Mouse (Mus musculus) midbrain, embryonic 16.5 days (tissue): Measurements from ENCODE around the gene Ccser1. TPM values are rescaled to one million over a fixed set of nuclear protein-coding genes. Genes with fewer than 3 reads are reported as not detected.

ENCODE experiments used
- ATAC-seq: fragments of 200-750 bp; cut with Nextera tagmentation; 2 replicates; pipeline ENCODE4 v1.8.0; 2017; ENCODE audit warnings: moderate TSS enrichment
- H3K27ac ChIP-seq: fragments of 300-500 bp; sonication (generic); 2 replicates; pipeline ENCODE4 v1.5.1; 2014; ENCODE audit warnings: mild to moderate bottlenecking, low read length, mixed read lengths
- H3K27me3 ChIP-seq: fragments of 300-500 bp; sonication (generic); 2 replicates; pipeline ENCODE4 v1.6.1; 2014; ENCODE audit warnings: low read depth, low read length, mixed read lengths; ENCODE audit not compliant: control insufficient read depth, insufficient read depth
- H3K36me3 ChIP-seq: fragments of 300-500 bp; sonication (generic); 2 replicates; pipeline ENCODE4 v1.6.1; 2014; ENCODE audit warnings: mild to moderate bottlenecking, low read length, moderate library complexity, mixed read lengths; ENCODE audit not compliant: control insufficient read depth, insufficient read depth
- H3K4me1 ChIP-seq: fragments of 300-500 bp; sonication (generic); 2 replicates; pipeline ENCODE4 v1.6.1; 2014; ENCODE audit warnings: mild to moderate bottlenecking, low read length, mixed read lengths; ENCODE audit not compliant: control insufficient read depth, insufficient read depth
- H3K4me2 ChIP-seq: fragments of 300-500 bp; sonication (generic); 2 replicates; pipeline ENCODE4 v1.6.1; 2014; ENCODE audit warnings: mild to moderate bottlenecking, low read length, mixed read lengths
- H3K4me3 ChIP-seq: fragments of 300-500 bp; sonication (generic); 2 replicates; pipeline ENCODE4 v1.5.1; 2014; ENCODE audit warnings: low read depth, mild to moderate bottlenecking, low read length, moderate library complexity, mixed read lengths
- H3K9ac ChIP-seq: fragments of 300-500 bp; sonication (generic); 2 replicates; pipeline ENCODE4 v1.6.1; 2014; ENCODE audit warnings: low read depth, low read length, mixed read lengths
- H3K9me3 ChIP-seq: fragments of 300-500 bp; sonication (generic); replicated peaks from 2 replicates; pipeline ENCODE4 v1.6.1; 2014; ENCODE audit warnings: mild to moderate bottlenecking, low read length, mixed read lengths; ENCODE audit not compliant: control insufficient read depth, poor library complexity, severe bottlenecking
- WGBS: fragments of 180-500 bp; shearing (Covaris S2); extraction: QIAGEN DNeasy Blood & Tissue Kit; methylation state at CpG from one replicate; pipeline ENCODE4 v1.1.7; 2014; 5-methylcytosine and 5-hydroxymethylcytosine counted together
- polyA plus RNA-seq: library from polyadenylated mRNA; unstranded; fragments of >200 nt; fragmentation: Nextera tagmentation; extraction: Ambion mirVana; gene quantifications from 2 replicates; pipeline ENCODE4 v1.2.1, GENCODE M21; 2015

The Ccser1 gene
- polyA plus RNA-seq, 1 experiment from 2014 or later: 19.8 TPM

DNA sequence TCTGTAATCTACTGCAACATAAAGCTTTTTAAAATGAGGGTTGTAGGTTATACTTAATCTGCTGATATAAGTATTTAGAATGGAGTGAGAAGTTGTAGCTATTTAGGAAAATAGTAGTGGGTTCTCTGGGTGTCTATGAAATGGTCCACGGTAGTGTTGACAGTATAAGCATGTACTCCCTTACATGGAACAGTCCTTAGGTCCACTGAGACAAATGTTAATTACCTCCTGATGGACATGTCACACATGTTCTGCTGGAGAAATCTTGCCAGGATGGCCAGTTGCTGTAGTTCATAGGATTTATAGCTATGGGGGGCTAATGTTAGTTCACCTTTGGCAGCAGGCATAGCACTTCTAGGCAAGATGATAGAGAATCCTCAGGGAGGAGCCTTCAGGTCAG, 625.4 kb downstream of the Ccser1 start:
- Histone ChIP-seq H3K27me3 (no peaks in the 10 kb centered on the region), H3K4me3 (no peak overlapping the region), H3K36me3 (no peaks in the 10 kb centered on the region), H3K4me2 (no peak overlapping the region), H3K9ac (no peak overlapping the region), H3K4me1 (no peaks in the 10 kb centered on the region), H3K27ac (no peak overlapping the region), H3K9me3 (no peaks in the 10 kb centered on the region)
- no peak for ATAC-seq
- WGBS: 97% methylated on average over 1 of the region's 1 CpGs

DNA sequence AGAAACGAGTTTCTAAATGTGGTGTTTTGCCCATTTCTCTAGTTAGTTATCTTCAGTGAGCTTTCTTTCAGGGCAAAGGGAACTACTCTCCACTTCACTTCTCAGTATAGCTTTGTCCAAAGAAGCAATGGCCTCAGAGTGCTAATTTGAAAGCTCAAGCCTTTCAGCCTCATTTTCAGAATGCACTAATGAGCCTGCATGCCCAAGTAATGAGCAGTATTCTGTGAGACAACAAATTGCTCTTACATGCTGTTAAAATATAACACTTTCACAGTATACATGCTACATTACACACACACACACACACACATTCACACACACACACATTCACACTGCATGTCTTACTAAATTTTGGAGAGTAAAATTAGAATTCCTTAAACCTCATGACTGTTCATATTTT, 637.6 kb downstream of the Ccser1 start:
- WGBS: 79% methylated on average over 1 of the region's 1 CpGs
- Histone ChIP-seq H3K27ac (no peak overlapping the region), H3K36me3 (no peaks in the 10 kb centered on the region), H3K4me1 (no peaks in the 10 kb centered on the region), H3K9ac (no peak overlapping the region), H3K9me3 (no peaks in the 10 kb centered on the region), H3K4me2 (no peak overlapping the region), H3K27me3 (no peaks in the 10 kb centered on the region), H3K4me3 (no peak overlapping the region)
- no peak for ATAC-seq

DNA sequence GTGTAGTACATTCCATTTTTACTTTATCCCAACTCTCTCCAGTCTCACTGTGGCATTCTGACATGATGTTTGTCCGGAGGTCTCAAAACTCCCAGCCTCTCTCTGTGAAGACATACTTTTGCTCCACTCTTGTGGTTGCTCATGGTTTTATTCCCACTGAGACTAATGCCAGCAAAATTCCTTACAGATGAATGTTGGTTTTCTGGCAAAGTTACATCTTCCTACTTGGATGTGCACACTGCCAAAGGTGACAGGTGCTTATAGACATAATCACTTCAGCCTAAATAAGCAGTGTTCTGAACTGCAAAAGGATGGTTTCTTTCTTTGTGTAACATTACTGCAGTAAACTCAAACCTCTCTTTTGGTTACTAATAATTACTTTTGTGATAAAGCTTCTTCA, 696.2 kb downstream of the Ccser1 start:
- no peak overlapping the region for H3K4me2 ChIP-seq
- no peak overlapping the region for H3K27ac ChIP-seq
- no peaks in the 10 kb centered on the region for H3K9me3 ChIP-seq
- H3K4me3 ChIP-seq: no peak overlapping the region
- 82% methylated on average over 1 of the region's 1 CpGs for WGBS
- no peaks in the 10 kb centered on the region for H3K27me3 ChIP-seq
- ATAC-seq: no peak
- no peaks in the 10 kb centered on the region for H3K4me1 ChIP-seq
- H3K36me3 ChIP-seq: no peaks in the 10 kb centered on the region
- no peak overlapping the region for H3K9ac ChIP-seq

DNA sequence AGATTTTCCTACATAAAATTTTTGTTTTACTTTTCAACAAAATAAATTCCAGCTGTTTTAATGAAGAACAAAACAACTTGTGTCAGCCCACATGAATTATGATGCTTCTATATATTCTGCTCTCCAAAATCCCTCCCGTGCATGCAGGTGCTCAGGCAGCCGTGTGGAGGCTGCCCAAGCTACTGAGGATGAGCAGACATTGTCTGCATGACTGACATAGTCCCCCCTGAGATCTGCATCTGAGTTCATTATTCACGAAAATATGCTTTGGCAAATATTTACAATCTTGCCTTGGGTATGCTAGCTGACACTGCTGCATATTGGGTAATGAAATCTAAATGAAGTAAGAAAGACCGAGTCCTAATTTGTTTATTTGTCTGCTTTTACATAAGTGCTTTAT, 718.1 kb downstream of the Ccser1 start:
- 51% methylated on average over 4 of the region's 4 CpGs for WGBS
- Histone ChIP-seq H3K9ac (no peak overlapping the region), H3K36me3 (no peaks in the 10 kb centered on the region), H3K9me3 (no peaks in the 10 kb centered on the region), H3K27ac (no peak overlapping the region), H3K4me2 (0 out of 2 replicates have a peak overlapping the region, but pooled peaks have one; percentile 14), H3K27me3 (no peaks in the 10 kb centered on the region), H3K4me1 (no peaks in the 10 kb centered on the region), H3K4me3 (no peak overlapping the region)
- ATAC-seq: 0 out of 2 replicates have a peak, but pooled peaks have one; percentile 48

DNA sequence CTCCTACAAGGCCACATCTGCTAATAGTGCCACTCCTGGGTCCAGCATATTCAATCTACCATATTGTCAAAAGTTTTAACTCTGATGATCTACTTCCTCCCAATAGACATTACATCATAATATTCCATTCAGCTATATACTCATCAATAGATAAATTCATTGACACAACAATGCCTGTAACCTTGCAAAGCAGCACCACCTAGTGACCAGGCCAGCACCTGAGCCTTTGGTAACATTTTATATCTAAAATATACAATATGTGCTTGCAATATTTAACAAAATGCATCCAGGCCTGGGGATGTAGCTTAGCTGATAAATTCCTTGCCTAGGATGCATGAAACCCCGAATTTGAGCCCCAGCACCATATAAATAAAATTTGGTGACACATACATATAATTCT, 722.6 kb downstream of the Ccser1 start:
- WGBS: 33% methylated on average over 1 of the region's 1 CpGs
- ATAC-seq: no peak
- no peaks in the 10 kb centered on the region for H3K4me1 ChIP-seq
- no peaks in the 10 kb centered on the region for H3K27me3 ChIP-seq
- no peaks in the 10 kb centered on the region for H3K36me3 ChIP-seq
- H3K27ac ChIP-seq: no peak overlapping the region
- no peak overlapping the region for H3K9ac ChIP-seq
- H3K4me2 ChIP-seq: no peak overlapping the region
- H3K4me3 ChIP-seq: no peak overlapping the region
- no peaks in the 10 kb centered on the region for H3K9me3 ChIP-seq

DNA sequence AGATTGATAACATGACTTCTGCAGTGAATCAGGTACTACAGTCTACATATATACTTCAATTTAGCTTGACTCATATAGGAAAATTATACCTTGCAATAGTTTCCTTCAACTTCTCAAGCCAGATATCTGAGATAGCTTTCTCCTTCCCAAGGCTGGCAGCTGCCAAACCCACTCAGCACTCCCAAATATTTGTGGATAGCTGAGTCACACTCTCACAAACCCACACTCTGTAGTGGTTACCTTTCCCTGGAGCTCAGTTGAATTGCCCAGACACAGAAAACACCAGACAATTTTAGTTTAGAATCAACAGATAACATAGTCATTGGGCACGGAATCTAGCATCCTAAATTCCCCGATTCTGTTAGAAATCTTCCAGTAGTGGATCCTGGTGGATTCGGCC, 732.8 kb downstream of the Ccser1 start:
- no peak overlapping the region for H3K9ac ChIP-seq
- H3K4me1 ChIP-seq: no peaks in the 10 kb centered on the region
- H3K4me2 ChIP-seq: no peak overlapping the region
- H3K9me3 ChIP-seq: no peaks in the 10 kb centered on the region
- H3K27me3 ChIP-seq: no peaks in the 10 kb centered on the region
- ATAC-seq: no peak
- 93% methylated on average over 3 of the region's 3 CpGs for WGBS
- H3K27ac ChIP-seq: no peak overlapping the region
- H3K36me3 ChIP-seq: no peaks in the 10 kb centered on the region
- no peak overlapping the region for H3K4me3 ChIP-seq

DNA sequence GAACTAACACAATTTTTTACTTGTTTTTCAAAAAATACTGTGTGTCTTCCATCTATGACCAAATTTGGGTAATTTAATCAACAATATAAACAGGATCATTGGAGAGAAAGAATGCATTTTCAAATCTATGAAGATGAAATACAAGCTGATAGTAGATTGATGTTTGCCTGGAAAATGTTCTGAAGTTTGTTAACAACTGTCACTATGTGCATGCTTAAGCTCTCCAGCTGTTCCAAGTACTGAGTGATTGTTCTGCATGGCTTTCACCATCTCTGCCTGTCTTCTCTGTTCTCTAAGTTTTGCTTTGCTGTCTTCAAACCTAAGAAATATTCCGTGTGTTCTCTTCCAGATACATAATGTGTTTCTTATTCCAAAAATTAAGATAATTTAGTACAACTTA, 751.5 kb downstream of the Ccser1 start:
- no peak overlapping the region for H3K27ac ChIP-seq
- no peaks in the 10 kb centered on the region for H3K9me3 ChIP-seq
- no peak for ATAC-seq
- H3K4me3 ChIP-seq: no peak overlapping the region
- 82% methylated on average over 1 of the region's 1 CpGs for WGBS
- H3K4me2 ChIP-seq: no peak overlapping the region
- H3K4me1 ChIP-seq: no peaks in the 10 kb centered on the region
- H3K36me3 ChIP-seq: no peaks in the 10 kb centered on the region
- H3K9ac ChIP-seq: no peak overlapping the region
- no peaks in the 10 kb centered on the region for H3K27me3 ChIP-seq

DNA sequence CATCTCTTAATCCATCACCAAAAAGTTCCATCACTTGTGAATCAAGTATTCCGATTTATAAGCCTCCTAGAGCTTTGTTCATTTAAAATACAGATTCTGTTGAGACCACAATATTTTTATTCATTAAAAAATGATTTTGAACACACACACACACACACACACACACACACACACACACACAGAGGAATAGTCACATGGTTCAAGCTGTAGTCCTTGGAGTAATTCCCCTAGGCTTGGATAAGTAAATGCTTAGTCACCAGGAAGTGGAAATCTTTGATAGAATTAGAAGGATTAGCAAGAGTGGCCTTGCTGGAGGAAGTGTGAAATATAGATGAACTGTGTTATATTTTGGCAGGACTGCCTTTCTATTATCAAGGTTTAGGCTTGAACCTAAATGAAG, 756.5 kb downstream of the Ccser1 start:
- Histone ChIP-seq H3K4me2 (no peak overlapping the region), H3K36me3 (no peaks in the 10 kb centered on the region), H3K4me1 (no peaks in the 10 kb centered on the region), H3K27me3 (no peaks in the 10 kb centered on the region), H3K27ac (no peak overlapping the region), H3K9ac (no peak overlapping the region), H3K9me3 (no peaks in the 10 kb centered on the region), H3K4me3 (no peak overlapping the region)
- ATAC-seq: no peak
- 100% methylated on average over 1 of the region's 1 CpGs for WGBS

DNA sequence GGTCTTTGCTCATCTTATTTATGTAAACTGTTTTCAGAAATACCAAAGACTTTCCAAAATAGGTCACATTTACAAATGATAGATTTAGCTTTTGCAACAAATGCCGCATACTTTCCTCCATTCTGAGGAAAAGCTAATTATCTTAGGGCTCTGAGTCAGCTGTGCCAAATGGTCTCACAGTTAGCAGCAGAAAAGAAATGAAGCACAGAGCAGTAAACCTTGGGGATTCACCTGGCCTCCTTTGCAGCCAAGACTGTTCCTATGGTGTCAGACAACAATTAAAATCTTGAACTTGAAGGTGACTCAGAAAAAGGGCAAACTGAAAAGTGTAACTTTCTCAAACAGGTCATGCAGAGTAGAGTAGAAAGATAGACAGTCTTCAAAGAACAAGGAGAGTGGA, 759.1 kb downstream of the Ccser1 start:
- Histone ChIP-seq H3K27ac (no peak overlapping the region), H3K9ac (no peak overlapping the region), H3K27me3 (no peaks in the 10 kb centered on the region), H3K4me1 (no peaks in the 10 kb centered on the region), H3K36me3 (no peaks in the 10 kb centered on the region), H3K4me2 (no peak overlapping the region), H3K9me3 (no peaks in the 10 kb centered on the region), H3K4me3 (no peak overlapping the region)
- 76% methylated on average over 1 of the region's 1 CpGs for WGBS
- ATAC-seq: no peak

DNA sequence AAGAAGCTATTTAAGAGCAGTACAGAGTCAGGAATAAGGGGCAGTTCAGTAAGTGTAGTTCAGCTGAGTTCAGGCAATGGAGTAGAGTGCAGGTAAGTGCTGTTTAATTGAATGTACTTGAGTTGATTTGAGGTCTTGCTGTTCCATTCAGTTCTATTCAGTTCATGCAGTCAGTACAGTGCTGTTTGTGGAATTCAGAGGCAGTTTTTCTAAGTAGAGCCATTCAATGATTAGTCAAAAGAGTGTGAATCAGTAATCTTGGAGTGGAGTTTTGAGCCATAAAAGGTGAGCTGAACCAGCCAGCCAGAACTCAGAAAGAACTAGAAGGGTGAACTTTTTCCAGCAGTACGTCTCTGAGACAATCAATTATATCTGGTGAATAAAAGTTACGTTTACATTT, 773.6 kb downstream of the Ccser1 start:
- Histone ChIP-seq H3K27me3 (no peaks in the 10 kb centered on the region), H3K36me3 (no peaks in the 10 kb centered on the region), H3K9me3 (no peaks in the 10 kb centered on the region), H3K4me2 (no peak overlapping the region), H3K27ac (no peak overlapping the region), H3K4me1 (no peaks in the 10 kb centered on the region), H3K4me3 (no peak overlapping the region), H3K9ac (no peak overlapping the region)
- 90% methylated on average over 2 of the region's 2 CpGs for WGBS
- no peak for ATAC-seq
